Mouse (Mus musculus) urinary bladder, postnatal 25 days (tissue): ENCODE measurements around the gene Snai1.

Experiments
- DNase-seq: peaks from one replicate; pipeline ENCODE4 v3.0.0; 2022; ENCODE audit warnings: low spot score

Gene Snai1

DNA sequence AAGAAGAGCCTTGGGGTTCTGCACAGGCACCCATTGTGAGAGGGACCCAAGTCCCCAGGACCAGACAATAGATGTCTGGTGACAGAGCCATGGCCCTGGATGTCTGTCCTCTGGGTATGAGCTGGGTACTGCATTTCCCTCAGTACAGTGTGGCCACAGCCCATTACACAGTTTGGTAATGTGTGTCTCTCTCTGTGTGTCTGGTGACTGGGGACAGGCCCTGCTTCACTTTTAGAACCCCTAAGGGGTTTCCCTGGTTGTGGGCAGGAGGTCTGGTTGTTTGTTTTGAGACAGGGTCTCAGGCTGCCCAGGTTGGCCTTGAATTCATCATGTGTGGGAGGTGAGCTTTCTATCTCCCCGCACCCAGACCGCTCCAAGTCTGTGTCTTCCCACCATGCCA, 47.3 kb downstream of the Snai1 start:
- DNase-seq = no peak

DNA sequence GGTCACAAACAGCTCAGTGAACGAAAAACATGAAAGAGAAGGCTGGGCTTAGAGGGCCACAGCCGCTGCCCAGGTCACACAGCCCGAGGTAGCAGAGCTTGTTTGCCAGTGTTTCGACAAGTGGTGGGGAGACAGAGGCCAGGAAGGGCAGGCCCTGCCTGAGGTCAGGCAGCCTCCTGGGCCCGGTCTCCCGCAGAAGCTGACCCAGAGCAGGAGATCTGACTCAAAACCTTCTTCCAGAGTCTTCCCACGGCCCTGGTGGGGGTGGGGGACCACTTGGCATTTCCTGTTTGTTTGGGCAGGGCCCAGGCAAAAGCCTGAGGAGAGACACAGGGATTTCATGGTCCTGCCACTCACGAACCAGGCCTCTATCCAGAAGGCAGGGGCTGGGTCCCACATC, 48.0 kb downstream of the Snai1 start:
- peak; percentile 36 for DNase-seq

DNA sequence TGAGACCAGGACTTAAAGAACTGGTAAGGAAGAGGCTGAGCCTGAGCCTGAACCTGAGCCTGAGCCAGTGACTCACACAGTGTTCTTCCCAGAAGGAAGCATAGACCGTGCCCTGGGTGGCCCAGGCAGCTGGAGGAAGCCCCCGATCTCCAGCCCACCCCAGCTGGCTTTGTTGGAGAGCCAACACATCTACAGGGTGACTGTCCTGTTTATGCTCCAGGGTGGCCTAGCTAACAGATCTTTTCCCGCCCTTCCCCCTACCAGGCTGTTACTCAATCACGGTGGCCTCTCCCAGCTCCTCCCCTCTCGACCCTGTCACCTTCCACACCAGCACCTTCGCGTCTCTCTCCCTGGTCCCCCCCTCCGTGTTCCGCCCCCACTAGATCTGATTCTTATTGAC, 49.0 kb downstream of the Snai1 start:
- DNase-seq = no peak

DNA sequence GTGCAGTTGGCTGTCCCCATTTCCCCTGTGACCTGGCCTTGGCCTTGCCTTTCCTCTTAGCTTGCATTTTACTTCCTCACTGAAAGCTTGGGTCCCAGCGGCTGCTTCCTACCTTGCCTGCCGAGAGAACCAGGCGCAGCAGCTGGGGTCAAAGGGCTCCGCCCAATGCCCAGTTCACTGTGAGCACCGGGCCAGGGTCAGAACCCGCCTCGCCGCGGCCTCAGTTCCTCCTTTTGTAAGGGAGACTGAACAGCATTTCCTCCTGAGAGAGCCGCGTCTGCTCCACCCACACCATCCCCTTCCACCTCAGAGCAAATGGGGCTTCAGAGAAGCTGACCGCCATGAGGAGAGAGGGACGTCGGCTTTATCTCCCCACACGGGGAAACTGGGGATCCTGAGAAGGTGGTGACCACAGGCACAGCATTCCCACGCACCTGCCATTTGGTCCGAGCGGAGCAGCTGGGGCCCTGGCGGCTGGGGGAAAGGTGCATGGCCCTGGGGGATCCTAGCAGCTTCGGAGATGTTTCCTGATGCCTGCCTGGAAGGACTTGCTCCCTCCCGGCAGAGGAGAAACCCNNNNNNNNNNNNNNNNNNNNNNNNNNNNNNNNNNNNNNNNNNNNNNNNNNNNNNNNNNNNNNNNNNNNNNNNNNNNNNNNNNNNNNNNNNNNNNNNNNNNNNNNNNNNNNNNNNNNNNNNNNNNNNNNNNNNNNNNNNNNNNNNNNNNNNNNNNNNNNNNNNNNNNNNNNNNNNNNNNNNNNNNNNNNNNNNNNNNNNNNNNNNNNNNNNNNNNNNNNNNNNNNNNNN, 51.0 kb downstream of the Snai1 start:
- DNase-seq = no peak
